Mouse (Mus musculus): Measurements from ENCODE around the gene Gm49387.

- TF ChIP-seq TAL1 (IDR thresholded peaks at IDR 0.05; ENCODE audit: low read length) (no peak), GATA1 (IDR thresholded peaks at IDR 0.05; ENCODE audit: low read length) (no peak)
These were observed 21.2 kb upstream of the Gm49387 start for GRCm38 (mm10) chr14:31661671-31662554.

All from erythroblast, embryonic 14.5 days (primary cell).